Mouse (Mus musculus) hindbrain, postnatal 0 days (tissue): ENCODE data around the gene Olfr824. TPM values are rescaled to one million over a fixed set of nuclear protein-coding genes. Genes with fewer than 3 reads are reported as not detected.
"Not testable (repeated sequence)": the region's sequence is repeated elsewhere in the genome, so short reads cannot be mapped to it uniquely, and the experiment has no call there.

Experiments
- ATAC-seq: fragments of 200-750 bp; cut with Nextera tagmentation; 2 replicates; pipeline ENCODE4 v1.8.0; 2017; ENCODE audit warnings: mild to moderate bottlenecking, moderate TSS enrichment, moderate library complexity
- DNase-seq: peaks from one replicate; pipeline ENCODE4 v3.0.0-alpha.2; 2015; ENCODE audit warnings: low spot score
- H3K27ac ChIP-seq: fragments of 300-500 bp; sonication (generic); 2 replicates; pipeline ENCODE4 v1.5.1; 2014; ENCODE audit warnings: mild to moderate bottlenecking
- H3K27me3 ChIP-seq: fragments of 300-500 bp; sonication (generic); 2 replicates; pipeline ENCODE4 v1.6.1; 2014; ENCODE audit warnings: low read length, mixed read lengths; ENCODE audit not compliant: insufficient read depth
- H3K36me3 ChIP-seq: fragments of 300-500 bp; sonication (generic); 2 replicates; pipeline ENCODE4 v1.6.1; 2014; ENCODE audit warnings: low read length, mixed read lengths; ENCODE audit not compliant: insufficient read depth
- H3K4me1 ChIP-seq: fragments of 300-500 bp; sonication (generic); 2 replicates; pipeline ENCODE4 v1.6.1; 2014; ENCODE audit warnings: antibody characterized with exemption, low read length, mixed read lengths; ENCODE audit not compliant: insufficient read depth
- H3K4me2 ChIP-seq: fragments of 300-500 bp; sonication (generic); 2 replicates; pipeline ENCODE4 v1.6.1; 2014; ENCODE audit warnings: low read depth, mild to moderate bottlenecking, low read length, moderate library complexity, mixed read lengths
- H3K4me3 ChIP-seq: fragments of 300-500 bp; sonication (generic); 2 replicates; pipeline ENCODE4 v1.5.1; 2014; ENCODE audit warnings: low read length
- H3K9ac ChIP-seq: fragments of 300-500 bp; sonication (generic); replicated peaks from 2 replicates; pipeline ENCODE4 v1.6.1; 2014; ENCODE audit warnings: mild to moderate bottlenecking, low read length, moderate library complexity, mixed read lengths
- H3K9me3 ChIP-seq: fragments of 300-500 bp; sonication (generic); 2 replicates; pipeline ENCODE4 v1.6.1; 2016; ENCODE audit warnings: low read length, mixed read lengths
- CTCF ChIP-seq: IDR thresholded peaks from 2 replicates; pipeline ENCODE4 v1.5.1; 2016; ENCODE audit warnings: antibody characterized with exemption, control low read depth, low read depth
- WGBS: fragments of 180-500 bp; shearing (Covaris S2); extraction: QIAGEN DNeasy Blood & Tissue Kit; methylation state at CpG from one replicate; pipeline ENCODE4 v1.1.7; 2014; 5-methylcytosine and 5-hydroxymethylcytosine counted together
- polyA plus RNA-seq: library from polyadenylated mRNA; unstranded; fragments of >200 nt; fragmentation: Nextera tagmentation; extraction: Ambion mirVana; gene quantifications from 2 replicates; pipeline ENCODE4 v1.2.1, GENCODE M21; 2015
- total RNA-seq: library from RNA; depleted of rRNA; stranded (reverse); fragments of >200 nt; gene quantifications from 2 replicates; pipeline ENCODE4 v1.2.3, GENCODE M21; 2014; rRNA removed

The Olfr824 gene
- total RNA-seq (not detected in 2 replicates), polyA plus RNA-seq (not detected in 2 replicates)

- H3K9me3 ChIP-seq, H3K9ac ChIP-seq, H3K4me2 ChIP-seq, DNase-seq, H3K4me3 ChIP-seq, ATAC-seq, H3K27me3 ChIP-seq, H3K27ac ChIP-seq, H3K36me3 ChIP-seq, H3K4me1 ChIP-seq: not testable (repeated sequence)
These were observed at the start of gene Olfr824 for GRCm38 (mm10) chr10:130129900-130130299. Olfr824 (minus strand) TSS chr10:130130000.

GRCm38 (mm10) chr10:130166666-130167065, 36.9 kb upstream of the Olfr824 start, which contains the start of gene Olfr825:
Olfr825 (minus strand) TSS chr10:130166766.
- Histone ChIP-seq H3K4me1 (no peaks in the 10 kb centered on the region), H3K4me2 (no peak within 1 kb of the TSS), H3K36me3 (no peaks in the 10 kb centered on the region), H3K27ac (no peak within 1 kb of the TSS), H3K9ac (no peak within 1 kb of the TSS), H3K27me3 (no peaks in the 10 kb centered on the region), H3K4me3 (no peak within 1 kb of the TSS), H3K9me3 (no peaks in the 10 kb centered on the region)
- no peak for ATAC-seq
- DNase-seq = no peak
- TF ChIP-seq CTCF = no peak

GRCm38 (mm10) chr10:130165196-130165595, 35.4 kb upstream of the Olfr824 start:
- TF ChIP-seq CTCF = no peak
- Histone ChIP-seq H3K27ac (no peak overlapping the region), H3K4me1 (no peaks in the 10 kb centered on the region), H3K4me3 (no peak overlapping the region), H3K9me3 (no peaks in the 10 kb centered on the region), H3K9ac (no peak overlapping the region), H3K4me2 (no peak overlapping the region), H3K36me3 (no peaks in the 10 kb centered on the region), H3K27me3 (no peaks in the 10 kb centered on the region)
- DNase-seq (no peak), ATAC-seq (no peak)

- Histone ChIP-seq H3K36me3 (no peaks in the 10 kb centered on the region), H3K4me2 (no peak overlapping the region), H3K27me3 (no peaks in the 10 kb centered on the region), H3K9me3 (no peaks in the 10 kb centered on the region), H3K4me1 (no peaks in the 10 kb centered on the region), H3K9ac (no peak overlapping the region), H3K27ac (no peak overlapping the region), H3K4me3 (no peak overlapping the region)
- WGBS = 86% methylated on average over 5 of the region's 5 CpGs
- DNase-seq (no peak), ATAC-seq (no peak)
- TF ChIP-seq CTCF = no peak
These were observed 14.3 kb upstream of the Olfr824 start for GRCm38 (mm10) chr10:130144121-130144520.

GRCm38 (mm10) chr10:130142481-130142880, 12.7 kb upstream of the Olfr824 start:
- H3K36me3 ChIP-seq, H3K4me2 ChIP-seq, H3K9me3 ChIP-seq, H3K27me3 ChIP-seq, H3K4me3 ChIP-seq, H3K27ac ChIP-seq, DNase-seq, ATAC-seq, H3K9ac ChIP-seq, H3K4me1 ChIP-seq: not testable (repeated sequence)
- WGBS = 87% methylated on average over 5 of the region's 5 CpGs

- Histone ChIP-seq H3K4me1 (no peaks in the 10 kb centered on the region), H3K4me3 (no peak overlapping the region), H3K4me2 (no peak overlapping the region), H3K27ac (no peak overlapping the region), H3K9me3 (no peaks in the 10 kb centered on the region), H3K36me3 (no peaks in the 10 kb centered on the region), H3K27me3 (no peaks in the 10 kb centered on the region), H3K9ac (no peak overlapping the region)
- DNase-seq (no peak), ATAC-seq (no peak)
- no peak for TF ChIP-seq CTCF
These were observed 5.0 kb upstream of the Olfr824 start for GRCm38 (mm10) chr10:130134811-130135210.

- DNase-seq, H3K36me3 ChIP-seq, H3K4me2 ChIP-seq, H3K4me1 ChIP-seq, H3K9me3 ChIP-seq, H3K27me3 ChIP-seq, H3K4me3 ChIP-seq, H3K9ac ChIP-seq, ATAC-seq, H3K27ac ChIP-seq: not testable (repeated sequence)
- WGBS = 67% methylated on average over 3 of the region's 3 CpGs
These were observed 13.8 kb downstream of the Olfr824 start for GRCm38 (mm10) chr10:130116045-130116444.

GRCm38 (mm10) chr10:130115283-130115682, 14.5 kb downstream of the Olfr824 start, which contains the start of gene Olfr823:
Olfr823 (minus strand) TSS chr10:130115383.
- not testable (repeated sequence) for H3K4me2 ChIP-seq, H3K27ac ChIP-seq, H3K9me3 ChIP-seq, H3K4me3 ChIP-seq, H3K4me1 ChIP-seq, H3K27me3 ChIP-seq, H3K36me3 ChIP-seq, DNase-seq, ATAC-seq, H3K9ac ChIP-seq
- 71% methylated on average over 1 of the region's 1 CpGs for WGBS
